Mouse (Mus musculus) cerebellum, adult 2 months (tissue): ENCODE data around the gene Speer4f1. TPM values are rescaled to one million over a fixed set of nuclear protein-coding genes. Genes with fewer than 3 reads are reported as not detected.
"Not testable (repeated sequence)": the region's sequence is repeated elsewhere in the genome, so short reads cannot be mapped to it uniquely, and the experiment has no call there.

Source experiments
- DNase-seq, 2 experiments: peaks; one replicate each; pipeline ENCODE4 v3.0.0; 2021
- H3K27ac ChIP-seq: fragments of 200-500 bp; 2 replicates; pipeline ENCODE4 v1.5.1; 2012; ENCODE audit warnings: low read length, control low read depth, inconsistent platforms; ENCODE audit not compliant: insufficient read depth
- H3K27me3 ChIP-seq: fragments of 200-500 bp; 2 replicates; pipeline ENCODE4 v1.6.1; 2012; ENCODE audit warnings: inconsistent platforms, mild to moderate bottlenecking, low read length, moderate library complexity; ENCODE audit not compliant: control insufficient read depth, insufficient read depth
- H3K4me1 ChIP-seq: fragments of 200-500 bp; 2 replicates; pipeline ENCODE4 v1.6.1; 2011; ENCODE audit warnings: low read length; ENCODE audit not compliant: control insufficient read depth, insufficient read depth
- H3K4me3 ChIP-seq: fragments of 200-500 bp; replicated peaks from 2 replicates; pipeline ENCODE3; 2011; ENCODE audit warnings: mild to moderate bottlenecking, low read depth, low read length, control low read depth; ENCODE audit not compliant: insufficient read depth
- CTCF ChIP-seq: fragments of 200-500 bp; IDR thresholded peaks from 2 replicates; pipeline ENCODE4 v1.5.1; 2011; ENCODE audit warnings: low read depth, mild to moderate bottlenecking, control low read depth, low read length, moderate library complexity, borderline replicate concordance; ENCODE audit not compliant: insufficient read depth
- POLR2A ChIP-seq: fragments of 200-500 bp; IDR thresholded peaks from 2 replicates; pipeline ENCODE4 v1.6.1; 2011; ENCODE audit warnings: low read length, control low read depth, borderline replicate concordance; ENCODE audit not compliant: insufficient read depth
- WGBS: fragments of 180-500 bp; shearing (Covaris S2); methylation state at CpG from one replicate; pipeline ENCODE4 v1.1.7; 2018; 5-methylcytosine and 5-hydroxymethylcytosine counted together
- polyA plus RNA-seq: library from polyadenylated mRNA; depleted of rRNA; stranded (reverse); fragments of >200 nt; gene quantifications from 2 replicates; pipeline ENCODE4 v1.2.3, GENCODE M21; 2012; rRNA removed

Gene Speer4f1
- polyA plus RNA-seq = not detected in 2 replicates

- not testable (repeated sequence) for DNase-seq
Observed at GRCm38 (mm10) chr5:17475798-17476197, at the start of gene Speer4f1. Gene Speer4f1, plus strand, starts transcription at chr5:17476098.

DNA sequence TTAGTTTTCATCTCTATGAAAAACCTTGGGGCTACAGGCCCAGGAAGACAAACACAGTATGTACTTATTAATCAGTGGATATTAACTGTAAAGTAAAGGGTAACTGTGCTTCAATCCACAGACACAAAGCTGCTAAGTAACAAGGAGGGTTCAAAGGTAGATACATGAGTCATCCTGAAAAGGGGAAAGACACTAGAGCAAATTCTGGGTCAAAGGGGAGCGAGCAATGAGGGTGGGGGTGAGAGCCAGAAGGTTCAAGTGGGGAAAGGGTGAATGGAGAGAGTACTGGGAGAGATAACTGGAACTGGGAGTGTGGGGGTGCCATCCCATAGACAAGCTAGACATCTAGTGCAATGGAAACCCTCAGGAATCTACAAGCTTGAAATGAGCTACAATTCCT lies 49.0 kb upstream of the Speer4f1 start:
- no peaks in the 10 kb centered on the region for H3K4me1 ChIP-seq
- TF ChIP-seq POLR2A = no peak
- no peak for TF ChIP-seq CTCF
- WGBS = 64% methylated on average over 1 of the region's 1 CpGs
- no peaks in the 10 kb centered on the region for H3K27me3 ChIP-seq
- no peak for DNase-seq
- no peak overlapping the region for H3K4me3 ChIP-seq
- no peak overlapping the region for H3K27ac ChIP-seq

More at GRCm38 (mm10) chr5:17475798-17476197, at the start of gene Speer4f1:
- not testable (repeated sequence) for H3K27me3 ChIP-seq, H3K4me1 ChIP-seq, H3K4me3 ChIP-seq, H3K27ac ChIP-seq
- WGBS = 81% methylated on average over 1 of the region's 1 CpGs

GRCm38 (mm10) chr5:17434721-17435120 lies 41.2 kb upstream of the Speer4f1 start:
- Histone ChIP-seq H3K27me3 (no peaks in the 10 kb centered on the region), H3K4me1 (no peaks in the 10 kb centered on the region), H3K4me3 (no peak overlapping the region), H3K27ac (no peak overlapping the region)
- no peak for DNase-seq
- TF ChIP-seq POLR2A = no peak
- no peak for TF ChIP-seq CTCF
- 50% methylated on average over 3 of the region's 3 CpGs for WGBS

DNA sequence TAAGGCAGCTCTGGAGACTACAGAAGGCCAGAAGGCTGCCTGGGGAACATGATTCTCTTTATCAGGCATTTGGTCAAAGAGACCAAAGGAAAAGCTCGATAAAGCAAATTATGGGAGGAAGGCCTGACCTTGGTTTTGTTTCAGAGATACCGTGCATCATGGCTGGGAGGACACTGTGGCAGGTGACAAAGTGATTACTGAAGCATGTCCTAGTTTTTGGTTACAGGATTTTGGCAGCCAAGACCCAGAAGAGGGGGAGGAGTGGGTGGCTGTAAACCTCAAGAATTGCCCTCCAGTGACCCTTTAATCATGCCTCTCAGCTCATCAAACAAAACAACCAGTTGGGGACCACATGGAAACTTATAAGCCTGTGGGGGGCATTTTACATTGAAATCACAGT lies 39.7 kb upstream of the Speer4f1 start:
- Histone ChIP-seq H3K4me1 (no peaks in the 10 kb centered on the region), H3K27me3 (no peaks in the 10 kb centered on the region), H3K27ac (no peak overlapping the region), H3K4me3 (no peak overlapping the region)
- 8% methylated on average over 2 of the region's 2 CpGs for WGBS
- no peak for DNase-seq
- TF ChIP-seq POLR2A = no peak
- TF ChIP-seq CTCF = no peak

DNA sequence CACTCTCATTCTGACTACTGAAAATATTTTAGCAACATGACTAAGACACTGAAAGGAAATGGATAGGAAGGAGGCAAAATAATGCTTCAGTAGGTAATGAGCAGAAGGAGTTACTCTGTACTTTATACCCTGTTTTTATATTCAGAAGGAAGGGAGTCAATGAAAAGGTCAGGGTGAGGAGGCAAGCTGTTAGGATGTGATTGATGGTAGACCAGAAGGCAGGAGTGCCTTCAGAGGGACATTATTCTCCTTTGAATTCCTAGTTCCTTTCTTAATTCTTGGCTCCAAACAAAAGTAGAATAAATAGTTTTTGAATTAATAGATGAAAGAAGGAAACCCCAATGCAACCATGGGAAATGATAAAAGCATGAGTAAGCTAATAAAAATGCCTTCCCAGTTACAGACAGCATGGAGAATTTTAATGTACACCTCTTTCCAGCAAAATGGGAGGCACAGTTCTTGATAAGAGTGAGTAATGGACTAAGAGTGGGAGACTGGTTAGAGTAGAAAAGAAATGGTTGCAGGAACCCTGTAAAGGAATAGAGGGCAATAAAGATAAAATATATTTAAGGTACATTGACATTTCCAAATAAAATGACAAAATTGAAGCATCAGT lies 36.3 kb upstream of the Speer4f1 start:
- Histone ChIP-seq H3K27ac (no peak overlapping the region), H3K4me3 (no peak overlapping the region), H3K27me3 (no peaks in the 10 kb centered on the region), H3K4me1 (no peaks in the 10 kb centered on the region)
- no peak for DNase-seq
- TF ChIP-seq POLR2A (no peak), CTCF (no peak)

GRCm38 (mm10) chr5:17454059-17454458 lies 21.8 kb upstream of the Speer4f1 start:
- H3K4me1 ChIP-seq = no peaks in the 10 kb centered on the region
- no peak for DNase-seq
- 91% methylated on average over 5 of the region's 5 CpGs for WGBS
- H3K4me3 ChIP-seq = no peak overlapping the region
- TF ChIP-seq CTCF = no peak
- no peak for TF ChIP-seq POLR2A
- no peaks in the 10 kb centered on the region for H3K27me3 ChIP-seq
- no peak overlapping the region for H3K27ac ChIP-seq

DNA sequence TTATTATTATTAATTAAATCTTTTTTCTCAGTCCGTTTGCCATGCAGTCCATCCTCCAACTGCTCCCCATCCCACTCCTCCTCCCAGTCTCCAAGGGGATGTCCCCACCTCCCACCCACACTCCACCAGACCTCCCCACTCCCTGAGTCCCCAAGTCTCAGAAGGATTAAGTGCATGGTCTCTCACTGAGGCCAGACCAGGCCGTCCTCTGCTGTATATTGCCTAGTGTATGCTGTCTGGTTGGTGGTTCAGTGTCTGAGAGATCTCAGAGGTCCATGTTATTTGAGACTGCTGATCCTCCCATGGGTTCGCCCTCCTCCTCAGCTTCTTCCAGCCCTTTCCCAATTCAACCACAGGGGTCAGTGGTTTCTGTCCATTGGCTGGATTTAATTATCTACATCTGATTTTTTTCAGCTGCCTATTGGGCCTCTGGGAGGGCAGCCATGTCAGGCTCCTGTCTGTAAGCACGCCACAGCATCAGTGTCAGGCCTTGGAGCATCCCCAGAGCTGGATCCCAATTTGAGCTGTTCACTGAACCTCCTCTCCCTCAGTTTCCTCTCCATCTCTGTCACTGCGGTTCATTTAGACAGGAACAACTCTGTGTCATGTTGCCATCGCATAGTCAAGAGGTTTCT lies 20.8 kb upstream of the Speer4f1 start:
- no peak for TF ChIP-seq CTCF
- no peak for TF ChIP-seq POLR2A
- no peak for DNase-seq
- 88% methylated on average over 6 of the region's 6 CpGs for WGBS
- no peak overlapping the region for H3K4me3 ChIP-seq
- H3K27me3 ChIP-seq = no peaks in the 10 kb centered on the region
- no peak overlapping the region for H3K27ac ChIP-seq
- H3K4me1 ChIP-seq = no peaks in the 10 kb centered on the region

DNA sequence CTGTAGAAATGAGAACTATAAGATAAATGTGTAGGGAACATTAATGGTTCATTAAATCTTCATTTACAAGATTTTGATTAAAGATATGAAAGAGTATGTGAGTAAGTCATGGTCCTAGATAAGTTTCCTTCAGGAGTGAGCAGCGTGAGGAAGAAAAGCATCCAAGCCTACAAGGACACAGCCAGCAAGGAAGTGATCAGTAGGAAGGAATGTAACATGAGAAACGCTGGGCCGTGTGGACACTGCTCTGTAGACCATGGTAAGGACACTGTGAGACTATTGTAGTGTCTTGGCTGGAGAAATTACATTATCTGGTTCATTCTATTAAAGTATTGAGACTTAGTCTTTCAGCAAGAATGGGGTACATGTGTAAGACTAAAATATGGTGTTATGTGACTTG lies 19.2 kb upstream of the Speer4f1 start:
- Histone ChIP-seq H3K4me1 (no peaks in the 10 kb centered on the region), H3K27ac (no peak overlapping the region), H3K4me3 (no peak overlapping the region), H3K27me3 (no peaks in the 10 kb centered on the region)
- TF ChIP-seq CTCF = no peak
- no peak for TF ChIP-seq POLR2A
- 79% methylated on average over 3 of the region's 3 CpGs for WGBS
- DNase-seq = no peak

DNA sequence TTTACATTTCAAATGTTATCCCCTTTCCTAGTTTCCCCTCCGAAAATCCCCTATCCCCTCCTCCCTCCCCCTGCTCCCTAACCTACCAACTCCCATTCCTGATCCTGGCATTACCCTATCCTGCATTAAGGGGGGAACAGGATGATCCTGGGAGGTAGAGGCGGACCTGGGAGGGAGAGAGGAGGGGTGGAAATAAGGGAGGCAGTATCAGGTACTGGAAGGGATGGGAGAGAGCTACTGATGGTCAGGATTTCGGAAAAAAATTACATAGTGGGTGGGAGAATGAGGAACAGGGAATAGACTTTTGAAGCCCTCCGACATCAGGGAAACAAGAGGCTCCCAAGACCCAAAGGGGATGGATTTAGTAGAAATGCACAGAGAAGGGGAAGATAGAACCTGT lies 7.8 kb upstream of the Speer4f1 start:
- H3K27me3 ChIP-seq, DNase-seq, H3K27ac ChIP-seq, H3K4me1 ChIP-seq, H3K4me3 ChIP-seq: not testable (repeated sequence)
- WGBS = 56% methylated on average over 4 of the region's 4 CpGs
